In genomic region chr5:15985901-15986300, GRCm38 (mm10) we compare ENCODE assay signal across 11 mouse cellular contexts. TPM values are rescaled to one million over a fixed set of nuclear protein-coding genes. Genes with fewer than 3 reads are reported as not detected.
DNase-seq lines count a peak whose midpoint lies in the region; ATAC-seq lines count a peak whose summit lies in the region.
"Had no signal": no experiment of that assay in that cellular context is flagged by ENCODE, and none has a peak within 500 bp of the region (broad histone marks: within the 10 kb centered on the region; RNA-seq: fewer than 3 reads in every experiment).

No protein-coding gene starts in this region.

- DNase-seq in embryo, embryonic 10.5 days (ENCODE audit: low spot score): peak; percentile 90
- DNase-seq in forebrain, embryonic 11.5 days (ENCODE audit: low spot score): peak; percentile 82
- peak; percentile 89 for DNase-seq in mesoderm, embryonic 11.5 days (ENCODE audit: low read depth, low spot score)
- DNase-seq in thymus, adult 18-20 months: no peak
- no peak for DNase-seq in adrenal gland, postnatal 10 days
- DNase-seq in kidney, postnatal 10 days: no peak
- DNase-seq: kidney, postnatal 36 days; lung, adult 2 months; thymus, postnatal 25 days had no signal

- WGBS in forebrain, embryonic 11.5 days: 2% methylated on average over 4 of the region's 4 CpGs
- WGBS in neural tube, embryonic 15.5 days: 12% methylated on average over 4 of the region's 4 CpGs

- peak; percentile 97 for ATAC-seq in forebrain, embryonic 11.5 days (replicated peaks; ENCODE audit: low FRiP score)
- ATAC-seq in neural tube, embryonic 15.5 days (ENCODE audit: low FRiP score): peak; percentile 77

- no peaks in the 10 kb centered on the region for H3K9me3 ChIP-seq in forebrain, embryonic 11.5 days (ENCODE audit: control insufficient read depth, low read length)
- no peaks in the 10 kb centered on the region for H3K9me3 ChIP-seq in neural tube, embryonic 15.5 days (replicated peaks)
- H3K9me3 ChIP-seq: heart, embryonic 15.5 days had no signal

- H3K4me1 ChIP-seq in forebrain, embryonic 11.5 days (replicated peaks; ENCODE audit: control insufficient read depth, insufficient read depth, low read length): peaks cover 5% of the 10 kb centered on the region; the same call in 1 of the 2 replicates
- H3K4me1 ChIP-seq in neural tube, embryonic 15.5 days: 0 out of 2 replicates have a peak, but pooled peaks cover 9% of the 10 kb centered on the region

- no peak overlapping the region for H3K9ac ChIP-seq in forebrain, embryonic 11.5 days (ENCODE audit: low read length)
- H3K9ac ChIP-seq in neural tube, embryonic 15.5 days (replicated peaks): no peak overlapping the region
- H3K9ac ChIP-seq: heart, embryonic 15.5 days had no signal

- H3K4me3 ChIP-seq in forebrain, embryonic 11.5 days (ENCODE audit: low read depth, low read length): no peak overlapping the region
- H3K4me3 ChIP-seq in neural tube, embryonic 15.5 days (replicated peaks): no peak overlapping the region
- H3K4me3 ChIP-seq: heart, embryonic 15.5 days had no signal

- H3K4me2 ChIP-seq in forebrain, embryonic 11.5 days (ENCODE audit: low read depth, low read length, severe bottlenecking): no peak overlapping the region
- no peak overlapping the region for H3K4me2 ChIP-seq in neural tube, embryonic 15.5 days
- H3K4me2 ChIP-seq: heart, embryonic 15.5 days had no signal

- H3K27me3 ChIP-seq in forebrain, embryonic 11.5 days (ENCODE audit: control insufficient read depth, insufficient read depth, low read length): peaks cover 51% of the 10 kb centered on the region
- H3K27me3 ChIP-seq in neural tube, embryonic 15.5 days (replicated peaks): peaks cover 23% of the 10 kb centered on the region
- H3K27me3 ChIP-seq: heart, embryonic 15.5 days had no signal

- no peaks in the 10 kb centered on the region for H3K36me3 ChIP-seq in forebrain, embryonic 11.5 days (ENCODE audit: control insufficient read depth, insufficient read depth, low read length)
- no peaks in the 10 kb centered on the region for H3K36me3 ChIP-seq in neural tube, embryonic 15.5 days
- H3K36me3 ChIP-seq: heart, embryonic 15.5 days had no signal

- H3K27ac ChIP-seq in forebrain, embryonic 11.5 days (ENCODE audit: low read depth, low read length): no peak overlapping the region; the same call in 1 of the 2 replicates
- H3K27ac ChIP-seq in neural tube, embryonic 15.5 days (replicated peaks): no peak overlapping the region
- H3K27ac ChIP-seq: heart, embryonic 15.5 days had no signal

RNA-seq across cellular contexts. Expression of gene Cacna2d1, which starts 51.4 kb away (rescaled TPM):
- polyA plus RNA-seq in forebrain, embryonic 11.5 days (2014; fragmentation: Nextera tagmentation; extraction: Ambion mirVana): 19.8 and 21.9 TPM in 2 replicates
- 30.1 and 32.8 TPM in 2 replicates for polyA plus RNA-seq in neural tube, embryonic 15.5 days (2015; fragmentation: Nextera tagmentation; extraction: Ambion mirVana)
- total RNA-seq in adrenal gland, postnatal 10 days (2021): 10 to 100 TPM; 50.6 to 82.9 TPM

Comparison
In these comparisons a context has a peak if more than half of its experiments do, and no peak if none do; other contexts are left out.
1. DNase-seq: peak in embryo, embryonic 10.5 days (single experiment), forebrain, embryonic 11.5 days (single experiment) and mesoderm, embryonic 11.5 days (single experiment); none in thymus, adult 18-20 months (0 of 2), adrenal gland, postnatal 10 days (single experiment) and kidney, postnatal 10 days (single experiment).